Mouse (Mus musculus): ENCODE measurements around the gene I0C0044D17Rik.

I0C0044D17Rik gene

GRCm38 (mm10) chr4:98831726-98832125 lies 8.1 kb upstream of the I0C0044D17Rik start:
- no peak for DNase-seq (ENCODE audit: low spot score in 2 of 2)

- DNase-seq (ENCODE audit: low spot score in 2 of 2) = no peak
Measured at GRCm38 (mm10) chr4:98826701-98827100, 3.1 kb upstream of the I0C0044D17Rik start.

- no peak for DNase-seq (ENCODE audit: low spot score in 2 of 2)
Measured at GRCm38 (mm10) chr4:98823047-98823446, 593 bp downstream of the I0C0044D17Rik start.

- DNase-seq (ENCODE audit: low spot score in 2 of 2) = no peak
Measured at GRCm38 (mm10) chr4:98822478-98822877, 1.2 kb downstream of the I0C0044D17Rik start.

GRCm38 (mm10) chr4:98819216-98819755 lies 4.4 kb downstream of the I0C0044D17Rik start:
- no peak for DNase-seq (ENCODE audit: low spot score in 2 of 2)

GRCm38 (mm10) chr4:98817184-98817911 lies 6.3 kb downstream of the I0C0044D17Rik start, which contains the start of gene Kank4:
Kank4 (minus strand) TSS chr4:98817537.
- peak; percentile 64 to 77 for DNase-seq (ENCODE audit: low spot score in 2 of 2)

GRCm38 (mm10) chr4:98816807-98817183 lies 6.8 kb downstream of the I0C0044D17Rik start:
- no peak for DNase-seq (ENCODE audit: low spot score in 2 of 2)

GRCm38 (mm10) chr4:98806306-98806705 lies 17.3 kb downstream of the I0C0044D17Rik start:
- no peak for DNase-seq (ENCODE audit: low spot score in 2 of 2)

- no peak for DNase-seq (ENCODE audit: low spot score in 2 of 2)
Measured at GRCm38 (mm10) chr4:98805291-98806048, 18.2 kb downstream of the I0C0044D17Rik start.

- no peak for DNase-seq (ENCODE audit: low spot score in 2 of 2)
Measured at GRCm38 (mm10) chr4:98804476-98805134, 19.0 kb downstream of the I0C0044D17Rik start.

- DNase-seq (ENCODE audit: low spot score in 2 of 2) = no peak
Measured at GRCm38 (mm10) chr4:98801775-98802174, 21.9 kb downstream of the I0C0044D17Rik start.

- DNase-seq (ENCODE audit: low spot score in 2 of 2) = no peak
Measured at GRCm38 (mm10) chr4:98800824-98801223, 22.8 kb downstream of the I0C0044D17Rik start.

- DNase-seq (ENCODE audit: low spot score in 2 of 2) = peak in 1 of 2 experiments; percentile 35
Measured at GRCm38 (mm10) chr4:98796591-98797341, 26.9 kb downstream of the I0C0044D17Rik start.

GRCm38 (mm10) chr4:98795241-98795640 lies 28.4 kb downstream of the I0C0044D17Rik start:
- no peak for DNase-seq (ENCODE audit: low spot score in 2 of 2)

GRCm38 (mm10) chr4:98793486-98793885 lies 30.2 kb downstream of the I0C0044D17Rik start:
- DNase-seq (ENCODE audit: low spot score in 2 of 2) = no peak

GRCm38 (mm10) chr4:98790721-98791120 lies 32.9 kb downstream of the I0C0044D17Rik start:
- DNase-seq (ENCODE audit: low spot score in 2 of 2) = no peak

- no peak for DNase-seq (ENCODE audit: low spot score in 2 of 2)
Measured at GRCm38 (mm10) chr4:98789861-98790311, 33.8 kb downstream of the I0C0044D17Rik start.

GRCm38 (mm10) chr4:98789133-98789765 lies 34.4 kb downstream of the I0C0044D17Rik start:
- no peak for DNase-seq (ENCODE audit: low spot score in 2 of 2)

- DNase-seq (ENCODE audit: low spot score in 2 of 2) = no peak
Measured at GRCm38 (mm10) chr4:98786281-98786680, 37.4 kb downstream of the I0C0044D17Rik start.

- DNase-seq (ENCODE audit: low spot score in 2 of 2) = no peak
Measured at GRCm38 (mm10) chr4:98785851-98786250, 37.8 kb downstream of the I0C0044D17Rik start.

- no peak for DNase-seq (ENCODE audit: low spot score in 2 of 2)
Measured at GRCm38 (mm10) chr4:98778219-98778618, 45.4 kb downstream of the I0C0044D17Rik start.
